Mouse (Mus musculus): ENCODE results near the gene Ganab.

DNA sequence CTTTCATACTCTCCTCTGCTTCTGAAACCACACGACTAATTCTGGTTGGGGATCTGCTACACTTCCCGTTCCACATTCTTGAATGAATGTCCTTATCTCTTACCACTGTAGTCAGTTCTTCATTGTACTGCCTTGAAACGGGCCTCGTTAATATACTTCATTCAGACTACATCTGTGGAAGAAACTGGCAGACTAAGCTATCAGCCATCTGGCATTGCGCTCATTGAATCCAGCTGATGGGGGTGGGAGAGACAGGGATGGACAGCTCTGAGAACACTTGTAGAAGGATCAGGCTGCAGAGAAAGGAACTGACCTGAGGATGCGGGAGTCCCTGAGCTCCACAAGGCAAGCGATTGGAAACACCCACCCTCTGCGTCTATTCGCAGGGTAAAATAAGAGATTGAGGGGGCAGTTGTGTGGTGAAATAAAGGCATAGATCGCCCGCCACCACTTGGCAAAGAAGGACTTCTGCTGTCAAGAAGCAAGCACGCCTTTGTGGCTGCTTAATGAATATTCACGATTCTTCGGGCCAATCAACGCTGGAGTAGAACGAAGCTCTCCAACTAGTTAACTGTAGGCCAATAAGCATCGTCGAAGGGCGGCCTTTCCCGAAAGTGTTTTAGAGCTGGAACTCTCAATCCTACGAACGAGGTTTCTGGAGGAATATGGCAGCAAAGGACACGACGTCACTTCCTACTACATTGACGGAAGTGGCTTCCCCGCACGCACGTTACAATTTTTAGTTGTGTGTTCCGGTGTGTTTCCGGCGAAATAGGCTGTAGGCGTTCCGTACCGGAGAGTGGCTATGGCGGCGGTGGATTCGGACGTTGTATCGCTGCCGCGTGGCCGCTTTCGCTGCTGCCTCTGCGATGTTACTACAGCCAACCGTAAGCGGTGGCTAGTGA lies 55.5 kb downstream of the Ganab start, which contains the start of gene Tut1:
- TF ChIP-seq GATA1 (IDR thresholded peaks at IDR 0.05; ENCODE audit: borderline replicate concordance, low read length) (no peak), FLI1 (IDR thresholded peaks at IDR 0.05; ENCODE audit: low read length) (no peak)
